Mouse (Mus musculus) T-helper 1 cell (primary cell): ENCODE measurements around the gene Gja5.
"Not testable (repeated sequence)": the region's sequence is repeated elsewhere in the genome, so short reads cannot be mapped to it uniquely, and the experiment has no call there.

ENCODE experiments used
- in situ Hi-C: fragments of 300-600 bp; cut with MboI, MseI; formaldehyde crosslinking; loops from one replicate; pipeline ENCODE4 v1.15.1; 2025; ENCODE audit warnings: high pct_unique_total_duplicates

Gene Gja5

GRCm38 (mm10) chr3:97096664-97097063, 192.2 kb downstream of the Gja5 start:
- in situ Hi-C loops: not testable (repeated sequence)

GRCm38 (mm10) chr3:97100784-97101641, 196.5 kb downstream of the Gja5 start:
- in situ Hi-C loops: no loop called here

GRCm38 (mm10) chr3:97103946-97104345, 199.5 kb downstream of the Gja5 start:
- in situ Hi-C loops: not testable (repeated sequence)

DNA sequence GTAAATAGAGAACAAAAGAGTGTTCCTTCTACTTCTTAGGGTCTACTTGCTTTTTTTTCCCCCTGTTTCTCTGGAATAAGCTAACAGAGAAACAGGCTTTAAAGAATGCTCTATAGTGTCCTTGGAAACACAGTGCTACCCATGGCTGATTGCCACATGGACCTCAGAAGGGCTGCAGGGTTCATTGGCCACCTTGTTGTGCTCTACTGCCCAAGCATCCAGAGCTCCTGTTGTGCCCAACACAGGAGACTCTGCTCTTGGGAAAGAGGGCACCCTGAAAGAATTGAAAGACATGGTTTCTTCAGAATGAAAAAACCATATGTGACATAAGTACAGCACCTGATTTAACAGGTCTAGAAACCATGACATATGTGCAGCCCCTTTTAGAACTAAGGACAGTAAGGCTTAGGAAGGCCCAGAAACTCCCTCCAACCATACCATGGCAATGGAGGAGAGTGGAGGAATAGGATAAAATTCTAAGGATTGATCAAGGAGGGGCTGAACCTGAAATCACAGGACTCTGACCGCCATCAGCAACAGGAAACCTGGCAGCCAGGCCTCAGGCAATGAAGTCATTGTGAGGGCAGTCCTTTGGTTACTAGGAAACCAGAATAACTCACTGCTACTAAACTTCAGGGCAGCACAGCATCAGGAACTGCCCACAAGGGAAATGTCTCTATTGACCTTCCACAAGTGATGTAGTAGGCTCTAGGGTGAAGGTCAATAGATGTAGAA, 200.4 kb downstream of the Gja5 start:
- in situ Hi-C loops: no loop called here

GRCm38 (mm10) chr3:97117511-97117910, 213.0 kb downstream of the Gja5 start:
- in situ Hi-C loops: no loop called here

GRCm38 (mm10) chr3:97118313-97118712, 213.8 kb downstream of the Gja5 start:
- in situ Hi-C loops: no loop called here

DNA sequence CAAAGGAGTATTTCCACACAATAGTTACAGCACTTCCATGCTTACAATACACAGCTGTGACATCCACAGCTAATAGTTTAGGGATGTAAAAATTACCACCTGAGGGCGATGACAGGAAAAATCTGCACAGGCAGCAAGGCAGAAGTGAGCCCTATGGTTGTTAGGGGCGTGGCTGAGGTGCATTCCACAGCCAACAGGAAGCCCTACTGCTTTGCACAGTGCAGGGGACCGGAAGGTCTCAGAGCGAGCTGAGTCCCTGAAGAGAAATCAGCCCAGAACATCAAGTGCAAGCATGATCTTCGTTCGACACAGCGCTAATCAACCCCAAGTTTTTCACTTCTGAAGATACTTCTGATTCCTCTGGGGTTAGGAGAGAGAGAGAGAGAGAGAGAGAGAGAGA, 219.7 kb downstream of the Gja5 start:
- in situ Hi-C loops: no loop called here
